Mouse (Mus musculus) gonadal fat pad, adult 2 months (tissue): ENCODE results near the gene Itga7. TPM values are rescaled to one million over a fixed set of nuclear protein-coding genes. Genes with fewer than 3 reads are reported as not detected.
"Not testable (repeated sequence)": the region's sequence is repeated elsewhere in the genome, so short reads cannot be mapped to it uniquely, and the experiment has no call there.

Experiments
- DNase-seq: peaks from one replicate; pipeline ENCODE4 v3.0.0-alpha.2; 2012; ENCODE audit warnings: low read depth
- polyA plus RNA-seq: library from polyadenylated mRNA; depleted of rRNA; stranded (reverse); fragments of >200 nt; gene quantifications from 2 replicates; pipeline ENCODE4 v1.2.3, GENCODE M21; 2012; rRNA removed

The Itga7 gene
- polyA plus RNA-seq, 1 experiment, result 170 TPM

- DNase-seq, result no peak
These were observed 47.2 kb downstream of the Itga7 start for GRCm38 (mm10) chr10:128980644-128981365.

GRCm38 (mm10) chr10:128989131-128989530 is 55.5 kb downstream of the Itga7 start, which contains the start of gene Olfr9:
Gene Olfr9, plus strand, starts transcription at chr10:128989431.
- DNase-seq, result not testable (repeated sequence)

GRCm38 (mm10) chr10:128990129-128990850 is 56.7 kb downstream of the Itga7 start:
- not testable (repeated sequence) for DNase-seq

DNA sequence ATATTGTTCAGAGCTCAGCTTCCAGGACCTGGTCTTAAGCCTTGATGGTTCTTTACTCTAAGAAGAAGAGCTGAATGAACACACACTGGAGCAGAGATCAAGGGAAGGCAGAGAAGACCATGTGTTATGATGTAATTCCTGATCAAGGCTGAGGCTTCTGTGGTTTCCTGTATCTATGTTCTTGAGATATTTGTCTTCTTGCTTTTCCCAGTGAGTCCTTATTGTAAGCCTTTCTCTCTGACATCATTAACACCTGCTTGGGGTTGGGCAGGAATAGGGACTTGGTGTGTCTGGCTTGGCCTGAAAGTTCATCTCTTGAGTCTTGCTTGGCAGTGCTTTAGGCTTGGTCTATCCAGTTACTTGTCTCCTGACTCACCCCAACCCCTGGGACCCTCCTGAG is 57.4 kb downstream of the Itga7 start:
- no peak for DNase-seq

- DNase-seq, result no peak
These were observed 62.2 kb downstream of the Itga7 start for GRCm38 (mm10) chr10:128995796-128996195.

DNA sequence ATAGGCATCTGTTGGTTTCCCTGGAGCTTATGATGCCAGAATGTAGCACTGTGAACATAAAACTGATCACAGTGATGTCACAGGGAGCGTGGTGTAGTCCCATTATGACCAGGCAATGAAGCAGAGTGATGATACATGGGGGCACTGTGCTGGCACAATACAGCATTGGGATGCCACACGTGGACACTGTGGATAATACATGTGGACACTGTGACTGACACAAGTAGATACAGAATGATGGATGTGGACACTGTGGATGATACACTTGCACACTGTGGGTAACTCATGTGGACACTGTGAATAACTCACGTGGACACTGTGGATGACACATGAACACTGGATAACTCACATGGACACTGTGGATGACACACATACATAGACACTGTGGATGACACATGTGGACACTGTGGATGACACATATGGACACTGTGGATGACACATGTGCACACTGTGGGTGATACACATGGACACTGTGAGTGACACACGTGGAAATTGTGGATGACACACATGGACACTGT is 63.0 kb downstream of the Itga7 start:
- no peak for DNase-seq

GRCm38 (mm10) chr10:129004032-129004920 is 70.7 kb downstream of the Itga7 start:
- DNase-seq, result no peak

Other genes starting within 250 kb of the Itga7 start
- gene Rab5b, start 237.6 kb upstream of the Itga7 start, polyA plus RNA-seq, result 101 and 107 TPM in 2 replicates
- gene Pmel, start 229.6 kb upstream of the Itga7 start, polyA plus RNA-seq, result 48.9 and 54.5 TPM in 2 replicates
- 19.5 and 23.5 TPM in 2 replicates for gene Cdk2, start 228.8 kb upstream of the Itga7 start, polyA plus RNA-seq
- gene Dgka, start 189.0 kb upstream of the Itga7 start, polyA plus RNA-seq, result 16.3 and 16.6 TPM in 2 replicates
- 24.9 and 25.1 TPM in 2 replicates for gene Pym1, start 185.9 kb upstream of the Itga7 start, polyA plus RNA-seq
- 15.4 and 21.7 TPM in 2 replicates for gene Mmp19, start 142.9 kb upstream of the Itga7 start, polyA plus RNA-seq
- 18.3 and 21.4 TPM in 2 replicates for gene Dnajc14, start 129.8 kb upstream of the Itga7 start, polyA plus RNA-seq
- 18.0 and 22.4 TPM in 2 replicates for gene Tmem198b, start 129.4 kb upstream of the Itga7 start, polyA plus RNA-seq
- 8.2 and 8.5 TPM in 2 replicates for gene Sarnp, start 116.5 kb upstream of the Itga7 start, polyA plus RNA-seq
- gene Ormdl2, start 112.2 kb upstream of the Itga7 start, polyA plus RNA-seq, result 129 and 147 TPM in 2 replicates
- 1.4 and 1.7 TPM in 2 replicates for gene Gdf11, start 42.1 kb upstream of the Itga7 start, polyA plus RNA-seq
- gene Cd63, start 32.8 kb upstream of the Itga7 start, polyA plus RNA-seq, result 221 and 278 TPM in 2 replicates
- gene Rdh5, start 10.9 kb upstream of the Itga7 start, polyA plus RNA-seq, result 23.7 and 24.5 TPM in 2 replicates
- gene Bloc1s1, start 9.8 kb upstream of the Itga7 start, polyA plus RNA-seq, result 227 and 296 TPM in 2 replicates
- 3.9 and 6.2 TPM in 2 replicates for gene Mettl7b, start 27.2 kb downstream of the Itga7 start, polyA plus RNA-seq
- gene Olfr9, start 55.6 kb downstream of the Itga7 start, polyA plus RNA-seq, result not detected in 2 replicates
- gene Olfr763, start 77.0 kb downstream of the Itga7 start, polyA plus RNA-seq, result not detected in 2 replicates
- gene Olfr764-ps1, start 106.1 kb downstream of the Itga7 start, polyA plus RNA-seq, result not detected in 2 replicates
- gene Olfr765, start 116.2 kb downstream of the Itga7 start, polyA plus RNA-seq, result not detected in 2 replicates
- gene Olfr766-ps1, start 135.2 kb downstream of the Itga7 start, polyA plus RNA-seq, result not detected in 2 replicates
- not detected in 2 replicates for gene Olfr767, start 149.1 kb downstream of the Itga7 start, polyA plus RNA-seq
- not detected in 2 replicates for gene Olfr768, start 165.6 kb downstream of the Itga7 start, polyA plus RNA-seq
- not detected in 2 replicates for gene Olfr769, start 184.0 kb downstream of the Itga7 start, polyA plus RNA-seq
- not detected in 2 replicates for gene Olfr770, start 205.2 kb downstream of the Itga7 start, polyA plus RNA-seq
- not detected in 2 replicates for gene Olfr771, start 230.9 kb downstream of the Itga7 start, polyA plus RNA-seq
- gene Olfr772, start 244.1 kb downstream of the Itga7 start, polyA plus RNA-seq, result not detected in 2 replicates